Mouse (Mus musculus) kidney, adult 2 months (tissue): Measurements from ENCODE around the gene Rsrp1. TPM values are rescaled to one million over a fixed set of nuclear protein-coding genes. Genes with fewer than 3 reads are reported as not detected.

Experiments
- DNase-seq: peaks from one replicate; pipeline ENCODE4 v3.0.0; 2021
- H3K27ac ChIP-seq: fragments of 200-500 bp; 2 replicates; pipeline ENCODE4 v1.5.1; 2012; ENCODE audit warnings: low read depth, low read length, control low read depth, inconsistent platforms; ENCODE audit not compliant: insufficient read depth
- H3K27me3 ChIP-seq: fragments of 200-500 bp; replicated peaks from 2 replicates; pipeline ENCODE4 v1.6.1; 2012; ENCODE audit warnings: mild to moderate bottlenecking, moderate library complexity, low read length, inconsistent platforms; ENCODE audit not compliant: control insufficient read depth, insufficient read depth
- H3K36me3 ChIP-seq: fragments of 200-500 bp; 2 replicates; pipeline ENCODE4 v1.6.1; 2012; ENCODE audit warnings: mild to moderate bottlenecking, moderate library complexity, low read length, inconsistent platforms; ENCODE audit not compliant: control insufficient read depth, insufficient read depth
- H3K4me1 ChIP-seq: fragments of 200-500 bp; 2 replicates; pipeline ENCODE4 v1.6.1; 2011; ENCODE audit warnings: low read length; ENCODE audit not compliant: control insufficient read depth, insufficient read depth
- H3K4me3 ChIP-seq: fragments of 200-500 bp; 2 replicates; pipeline ENCODE4 v1.5.1; 2011; ENCODE audit warnings: mild to moderate bottlenecking, low read depth, low read length, control low read depth; ENCODE audit not compliant: insufficient read depth
- CTCF ChIP-seq: fragments of 200-500 bp; conservative IDR thresholded peaks from 2 replicates; pipeline ENCODE4 v1.5.1; 2011; ENCODE audit warnings: low read depth, mild to moderate bottlenecking, control low read depth, low read length, moderate library complexity, mixed read lengths; ENCODE audit not compliant: insufficient read depth, insufficient read length
- POLR2A ChIP-seq: fragments of 200-500 bp; IDR thresholded peaks from one replicate; pipeline ENCODE4 v1.6.1; 2011; ENCODE audit warnings: low read depth, low read length, control low read depth
- WGBS: fragments of 180-500 bp; shearing (Covaris S2); methylation state at CpG from one replicate; pipeline ENCODE4 v1.1.7; 2018; 5-methylcytosine and 5-hydroxymethylcytosine counted together
- polyA plus RNA-seq: library from polyadenylated mRNA; depleted of rRNA; stranded (reverse); fragments of >200 nt; gene quantifications from 2 replicates; pipeline ENCODE4 v1.2.3, GENCODE M21; 2012

Rsrp1 gene
- polyA plus RNA-seq, 1 experiment, result 172 TPM

DNA sequence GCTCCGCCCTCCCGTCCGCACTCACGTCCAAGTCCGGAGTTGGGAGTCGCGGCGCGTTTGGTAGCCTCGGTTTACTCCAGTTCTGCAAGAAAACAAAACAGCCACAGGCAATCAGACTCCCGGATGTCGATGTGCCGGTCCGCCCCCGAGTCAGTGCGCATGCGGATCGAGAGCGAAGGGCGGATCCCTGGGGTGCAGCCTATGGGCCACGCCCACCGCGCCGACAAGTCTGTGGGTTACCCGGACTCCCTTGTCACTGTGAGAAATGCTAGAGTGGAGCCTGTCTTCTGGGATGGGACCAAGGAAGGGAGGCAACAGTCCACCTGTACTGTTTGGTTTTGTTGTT is 8.6 kb upstream of the Rsrp1 start, which contains the start of gene Tmem50a:
Tmem50a (minus strand) TSS at position 161 of the 346 bp plus-strand sequence.
- TF ChIP-seq CTCF (no peak), POLR2A (peak; percentile 54)
- WGBS, result under 1% methylated on average over 25 of the region's 25 CpGs
- peak; percentile 96 for DNase-seq

DNA sequence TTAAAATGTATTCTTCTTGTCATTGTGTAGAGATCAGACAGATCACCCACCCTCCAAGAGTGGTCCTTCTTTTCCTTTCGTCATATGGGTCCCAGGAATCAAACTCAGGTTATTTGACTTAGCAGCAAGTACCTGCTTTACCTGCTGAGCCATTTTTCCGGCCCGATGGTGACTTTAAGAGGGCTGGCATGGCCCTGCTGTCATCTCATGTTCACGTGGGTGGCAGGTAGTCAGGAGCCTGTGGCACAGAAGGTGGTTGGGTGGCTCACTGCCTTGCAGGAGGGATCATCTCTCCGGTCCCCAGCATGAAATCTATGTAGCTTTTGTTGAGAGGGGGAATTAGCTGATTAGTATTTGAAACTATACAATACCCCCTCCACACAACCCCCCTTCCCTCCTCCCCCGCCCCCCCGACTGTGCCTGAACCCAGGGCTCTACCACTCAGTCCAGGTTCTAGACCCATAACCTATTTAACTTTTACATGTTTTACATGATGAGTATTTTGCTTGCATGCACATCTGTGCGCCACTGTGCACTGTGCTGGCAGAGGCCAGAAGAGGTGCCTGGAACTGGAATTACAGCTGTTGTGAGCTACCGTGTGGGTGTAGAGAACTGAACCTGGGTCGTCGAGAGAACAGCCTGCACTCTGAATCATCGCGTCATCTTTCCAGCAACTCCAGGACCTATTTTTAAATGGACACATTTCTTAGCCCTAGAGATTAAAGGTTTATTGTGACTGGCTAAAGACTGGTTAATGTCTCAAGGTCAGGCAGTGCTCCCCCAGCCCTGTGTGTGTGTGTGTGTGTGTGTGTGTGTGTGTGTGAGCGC is 8.0 kb upstream of the Rsrp1 start:
- Histone ChIP-seq H3K4me3 (peak overlapping the region; percentile 63; the same call in 1 of the 2 replicates), H3K36me3 (no peaks in the 10 kb centered on the region), H3K27ac (peak overlapping the region; percentile 48; the same call in 1 of the 2 replicates), H3K27me3 (no peaks in the 10 kb centered on the region), H3K4me1 (peaks cover 7% of the 10 kb centered on the region; the same call in 1 of the 2 replicates)
- DNase-seq, result no peak
- WGBS, result 55% methylated on average over 14 of the region's 14 CpGs
- TF ChIP-seq POLR2A (no peak), CTCF (no peak)

More for the DNA sequence above, 8.6 kb upstream of the Rsrp1 start, which contains the start of gene Tmem50a:
- H3K4me3 ChIP-seq, result peak within 1 kb of the TSS; percentile 63
- H3K4me1 ChIP-seq, result peaks cover 7% of the 10 kb centered on the region; the same call in 1 of the 2 replicates
- H3K27me3 ChIP-seq, result no peaks in the 10 kb centered on the region
- H3K36me3 ChIP-seq, result no peaks in the 10 kb centered on the region
- peak within 1 kb of the TSS; percentile 81 for H3K27ac ChIP-seq

DNA sequence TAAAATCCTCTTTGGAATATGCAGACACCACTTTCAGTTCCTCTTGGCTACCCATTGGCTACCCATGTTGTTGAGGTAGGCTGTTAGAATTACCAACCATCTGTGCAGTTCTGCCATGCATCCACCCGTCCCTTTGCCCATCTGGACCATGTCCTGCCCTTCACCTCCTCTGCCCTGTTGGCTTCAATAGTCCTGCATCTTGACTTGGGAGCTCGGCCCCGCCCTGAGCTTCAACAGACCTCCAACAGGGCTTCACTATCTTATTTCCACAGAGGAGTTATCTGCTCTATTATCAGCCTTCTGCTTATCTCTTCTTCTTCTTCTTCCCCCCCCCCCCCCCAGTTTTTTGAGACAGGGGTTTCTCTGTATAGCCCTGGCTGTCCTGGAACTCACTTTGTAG is 6.2 kb upstream of the Rsrp1 start:
- H3K4me3 ChIP-seq, result no peak overlapping the region
- no peak overlapping the region for H3K27ac ChIP-seq
- no peaks in the 10 kb centered on the region for H3K27me3 ChIP-seq
- TF ChIP-seq CTCF (no peak), POLR2A (no peak)
- 90% methylated on average over 3 of the region's 3 CpGs for WGBS
- DNase-seq, result no peak
- no peaks in the 10 kb centered on the region for H3K36me3 ChIP-seq
- H3K4me1 ChIP-seq, result peaks cover 7% of the 10 kb centered on the region; the same call in 1 of the 2 replicates

DNA sequence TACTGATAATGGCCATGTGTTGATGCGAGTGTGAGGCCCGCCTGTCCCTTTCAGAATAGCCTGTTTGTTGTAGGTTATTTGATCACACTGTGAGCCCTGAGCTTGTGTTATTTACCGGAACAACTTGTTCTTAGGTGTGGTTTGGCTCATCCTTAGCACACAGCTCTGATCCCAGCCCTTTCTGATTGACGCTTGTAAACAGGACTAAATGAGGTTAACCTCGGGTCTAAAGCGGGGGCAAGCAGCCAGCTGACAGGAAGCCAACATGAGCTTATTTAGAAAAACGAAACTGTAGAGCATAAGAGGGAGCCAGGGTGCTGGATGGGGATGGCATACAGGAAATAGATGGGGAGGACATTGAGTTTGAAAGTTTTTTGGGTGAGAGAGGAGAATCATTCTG is 5.0 kb upstream of the Rsrp1 start:
- TF ChIP-seq POLR2A (no peak), CTCF (no peak)
- Histone ChIP-seq H3K4me3 (no peak overlapping the region), H3K36me3 (no peaks in the 10 kb centered on the region), H3K27ac (0 out of 2 replicates have a peak overlapping the region, but pooled peaks have one; percentile 24), H3K27me3 (no peaks in the 10 kb centered on the region), H3K4me1 (peaks cover 7% of the 10 kb centered on the region; the same call in 1 of the 2 replicates)
- WGBS, result 20% methylated on average over 7 of the region's 7 CpGs
- DNase-seq, result peak; percentile 92

DNA sequence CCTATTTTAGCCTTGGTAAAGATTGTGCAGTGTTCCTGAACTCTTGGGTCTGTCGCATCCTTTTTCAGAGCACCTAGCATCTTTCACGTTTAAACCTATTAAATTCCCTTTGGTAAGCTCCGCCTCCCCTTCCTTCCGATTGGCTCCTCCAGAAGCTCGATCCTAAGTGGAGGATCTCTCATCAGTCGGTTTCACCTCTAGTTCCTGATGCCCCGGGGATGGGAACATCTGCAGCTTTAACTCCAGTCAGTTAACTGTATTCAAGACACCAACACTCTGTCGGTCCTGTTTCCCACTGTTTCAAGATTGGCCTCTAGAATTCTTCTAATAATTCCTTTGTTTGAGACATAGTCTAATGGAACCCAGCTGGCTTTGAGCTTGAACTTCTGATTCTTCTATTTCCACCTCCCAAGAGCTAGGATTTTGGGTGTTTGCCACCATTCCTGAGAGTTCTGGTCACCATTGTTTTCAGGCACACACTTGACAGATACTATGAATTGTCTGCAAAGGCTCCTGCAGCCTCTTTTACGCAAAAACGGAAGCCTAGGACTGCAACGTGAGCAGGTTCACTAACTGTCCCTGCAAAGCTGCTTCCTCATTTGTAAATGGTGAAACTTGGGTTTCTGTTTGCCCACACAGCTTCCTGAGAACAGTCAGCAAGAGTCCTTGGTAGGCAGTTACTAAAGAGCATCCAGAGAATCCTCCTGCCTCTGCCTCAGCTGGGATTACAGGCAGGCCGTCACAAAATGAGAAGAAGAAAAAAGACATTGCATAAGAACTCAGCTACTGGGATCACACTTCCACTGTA is 3.5 kb upstream of the Rsrp1 start:
- no peak for DNase-seq
- no peak overlapping the region for H3K27ac ChIP-seq
- peaks cover 2% of the 10 kb centered on the region; the same call in 1 of the 2 replicates for H3K36me3 ChIP-seq
- no peaks in the 10 kb centered on the region for H3K27me3 ChIP-seq
- no peak overlapping the region for H3K4me3 ChIP-seq
- 47% methylated on average over 12 of the region's 12 CpGs for WGBS
- peaks cover 7% of the 10 kb centered on the region; the same call in 1 of the 2 replicates for H3K4me1 ChIP-seq
- TF ChIP-seq POLR2A (no peak), CTCF (no peak)

DNA sequence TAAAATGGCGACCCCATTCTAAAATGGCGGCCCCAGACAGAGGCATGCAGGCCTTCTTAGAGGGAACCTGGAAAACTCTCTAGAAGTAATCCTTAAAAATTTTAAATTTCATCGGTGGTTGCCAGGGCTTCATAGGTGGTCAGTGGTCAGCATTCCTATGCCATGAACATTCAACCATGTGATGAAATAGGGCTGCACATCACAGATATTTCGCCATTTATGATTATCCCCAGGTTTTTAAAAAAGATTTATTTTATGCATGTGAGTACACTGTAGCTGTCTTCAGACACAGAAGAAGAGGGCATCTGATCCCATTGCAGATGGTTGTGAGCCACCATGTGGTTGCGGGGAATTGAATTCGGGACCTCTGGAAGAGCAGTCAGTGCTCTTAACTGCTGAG is 2.8 kb upstream of the Rsrp1 start:
- Histone ChIP-seq H3K4me1 (peaks cover 7% of the 10 kb centered on the region; the same call in 1 of the 2 replicates), H3K27me3 (no peaks in the 10 kb centered on the region), H3K4me3 (no peak overlapping the region), H3K36me3 (peaks cover 7% of the 10 kb centered on the region), H3K27ac (no peak overlapping the region)
- WGBS, result 95% methylated on average over 6 of the region's 6 CpGs
- TF ChIP-seq POLR2A (no peak), CTCF (no peak)
- no peak for DNase-seq
